Mouse (Mus musculus) kidney, postnatal 25 days (tissue): ENCODE measurements around the gene Asna1.

Source experiments
- DNase-seq, 2 experiments: peaks; one replicate each; pipeline ENCODE4 v3.0.0; 2021; ENCODE audit warnings: mixed read lengths in 2 of 2

Gene Asna1

GRCm38 (mm10) chr8:84989311-84989731 is 35.8 kb downstream of the Asna1 start:
- DNase-seq: peak; percentile 92 to 96

DNA sequence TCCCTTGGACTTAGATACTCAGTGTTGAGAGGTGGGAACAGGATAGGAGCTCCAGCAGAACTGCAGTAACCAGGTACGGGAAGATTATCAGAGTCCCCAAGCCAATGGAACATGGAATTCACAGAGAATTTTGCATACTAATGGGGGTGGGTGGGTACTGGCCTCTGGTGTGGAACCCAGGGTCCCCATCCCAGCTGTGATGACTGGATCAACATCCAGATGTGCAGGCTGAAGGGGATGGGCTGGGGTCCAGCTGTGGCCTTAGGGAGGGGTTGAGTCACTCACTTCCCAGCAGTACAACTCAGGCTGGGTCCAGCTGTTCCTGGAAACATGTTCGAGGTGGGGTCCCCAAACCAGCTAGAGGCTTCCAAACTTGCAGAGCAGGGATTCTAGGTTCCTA is 37.2 kb downstream of the Asna1 start:
- no peak for DNase-seq

DNA sequence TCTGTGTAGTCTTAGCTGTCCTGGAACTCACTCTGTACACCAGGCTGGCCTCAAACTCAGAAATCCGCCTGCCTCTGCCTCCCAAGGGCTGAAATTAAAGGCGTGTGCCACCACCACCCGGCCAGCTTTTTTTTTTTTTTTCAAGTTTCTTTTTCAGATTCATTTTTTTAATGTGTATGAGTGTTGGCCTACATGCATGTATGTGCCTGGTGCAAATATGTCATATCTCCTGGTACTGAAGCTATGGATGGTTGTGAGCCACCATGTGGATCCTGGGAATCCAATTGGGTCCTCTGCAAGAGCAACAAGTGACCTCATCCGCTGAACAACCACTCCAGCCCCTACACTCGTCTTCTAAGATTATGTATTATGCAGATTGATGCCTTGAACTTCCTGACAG is 37.7 kb downstream of the Asna1 start:
- DNase-seq: no peak

DNA sequence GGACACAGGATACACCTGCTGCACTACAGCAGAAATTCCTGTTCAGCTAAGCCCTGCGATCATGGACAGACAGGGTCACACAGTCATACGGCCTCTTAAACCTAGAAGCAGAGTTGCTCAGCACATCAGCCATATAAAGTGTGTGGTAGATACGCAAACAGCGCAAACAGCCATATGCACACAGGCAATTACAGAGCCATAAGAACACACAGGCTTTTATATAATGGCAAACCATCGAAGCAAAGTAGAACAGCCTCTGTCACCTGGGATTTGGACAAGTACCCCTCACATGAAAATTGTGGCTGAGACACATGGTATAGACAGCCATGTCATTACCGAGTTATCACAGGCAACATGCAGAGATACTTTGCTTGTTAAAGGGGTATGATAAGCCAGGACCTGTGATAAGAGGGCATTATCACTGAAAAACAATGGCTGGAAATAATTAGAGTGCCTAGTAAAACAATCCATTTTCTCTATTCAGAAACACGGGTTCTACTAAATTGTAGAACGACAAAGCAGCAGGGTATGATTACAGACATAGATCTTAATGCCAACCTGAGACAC is 38.6 kb downstream of the Asna1 start:
- no peak for DNase-seq

- peak; percentile 97 to 98 for DNase-seq
Measured at GRCm38 (mm10) chr8:84985684-84986378, 39.2 kb downstream of the Asna1 start.

DNA sequence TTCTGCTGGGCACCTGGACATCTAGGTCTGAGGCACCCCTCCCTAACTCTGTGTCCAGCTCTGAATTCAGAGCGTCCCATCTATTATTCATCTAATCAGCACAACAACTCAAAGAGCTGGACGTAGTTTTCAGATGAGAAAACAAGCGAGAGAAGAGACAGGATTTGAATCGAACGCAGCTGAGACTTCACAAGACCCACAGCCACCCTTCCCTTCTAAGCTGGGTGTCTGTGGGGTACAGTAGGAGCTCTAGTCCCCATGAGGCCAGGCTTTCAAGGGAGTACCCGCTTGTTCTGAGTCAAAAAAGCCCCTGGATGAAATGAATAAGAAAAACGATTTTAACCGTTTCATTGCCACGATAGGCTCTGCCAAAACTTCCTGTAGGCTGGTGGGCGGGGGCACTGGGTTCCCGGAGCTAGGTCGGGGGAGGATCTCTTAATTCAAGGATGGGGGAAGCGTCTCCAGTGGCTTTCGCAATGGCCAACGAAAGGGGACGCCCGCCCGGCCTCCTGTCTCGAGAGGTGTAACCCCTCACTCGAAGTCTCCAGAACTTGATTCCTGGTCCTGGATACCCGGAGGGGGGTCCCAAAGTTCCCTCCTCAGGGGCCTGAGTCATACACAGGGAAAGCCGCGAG is 39.9 kb downstream of the Asna1 start:
- peak in 1 of 2 experiments; percentile 22 for DNase-seq

GRCm38 (mm10) chr8:84984294-84985048 is 40.6 kb downstream of the Asna1 start:
- DNase-seq: peak; percentile 70 to 91

GRCm38 (mm10) chr8:84982499-84983011 is 42.5 kb downstream of the Asna1 start:
- no peak for DNase-seq

- DNase-seq: peak; percentile 58 to 84
Measured at GRCm38 (mm10) chr8:84981644-84982498, 43.2 kb downstream of the Asna1 start.

- peak; percentile 98 for DNase-seq
Measured at GRCm38 (mm10) chr8:84980622-84981358, 44.3 kb downstream of the Asna1 start.

GRCm38 (mm10) chr8:84979599-84980421 is 45.3 kb downstream of the Asna1 start:
- DNase-seq: peak; percentile 95 to 98

DNA sequence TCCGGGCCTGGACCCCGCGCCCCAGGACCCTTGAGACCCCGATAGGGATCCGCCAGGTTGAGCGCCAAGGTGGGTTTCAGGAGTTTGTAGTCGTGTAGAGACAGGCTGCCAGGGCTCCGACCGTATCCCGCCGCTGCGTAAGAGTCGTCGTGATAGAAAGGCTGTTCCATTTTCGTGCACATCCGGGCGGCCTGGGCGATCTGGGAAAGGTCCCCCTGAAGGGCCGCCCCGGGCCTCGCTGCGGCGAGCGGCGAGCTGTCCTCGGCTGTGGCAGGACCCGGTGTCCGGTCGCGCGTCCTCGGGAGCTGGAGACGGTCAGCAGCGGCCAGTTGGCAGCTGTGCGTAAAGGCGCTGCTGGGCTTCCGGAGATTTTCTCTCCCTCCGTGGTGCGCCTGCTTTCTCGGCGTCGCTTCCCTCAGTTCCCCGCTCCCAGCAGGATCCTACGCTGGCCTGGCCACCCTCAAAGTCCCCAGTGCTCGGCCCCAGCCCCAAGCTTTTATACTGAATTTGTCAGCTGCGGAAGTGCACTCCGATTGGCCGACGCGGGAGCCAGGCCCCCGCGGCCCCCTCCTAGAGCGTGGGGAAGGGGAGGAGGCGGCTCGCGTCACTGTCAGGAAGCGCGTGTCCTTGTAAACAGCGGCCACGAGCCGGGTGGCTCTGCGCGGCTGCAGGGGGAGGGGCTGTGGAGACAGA is 46.7 kb downstream of the Asna1 start, which contains the start of gene Junb:
Gene Junb, minus strand, starts transcription at position 471 of the 693 bp plus-strand sequence.
- peak; percentile 94 to 98 for DNase-seq

GRCm38 (mm10) chr8:84977435-84978247 is 47.4 kb downstream of the Asna1 start:
- DNase-seq: peak; percentile 64 to 84

DNA sequence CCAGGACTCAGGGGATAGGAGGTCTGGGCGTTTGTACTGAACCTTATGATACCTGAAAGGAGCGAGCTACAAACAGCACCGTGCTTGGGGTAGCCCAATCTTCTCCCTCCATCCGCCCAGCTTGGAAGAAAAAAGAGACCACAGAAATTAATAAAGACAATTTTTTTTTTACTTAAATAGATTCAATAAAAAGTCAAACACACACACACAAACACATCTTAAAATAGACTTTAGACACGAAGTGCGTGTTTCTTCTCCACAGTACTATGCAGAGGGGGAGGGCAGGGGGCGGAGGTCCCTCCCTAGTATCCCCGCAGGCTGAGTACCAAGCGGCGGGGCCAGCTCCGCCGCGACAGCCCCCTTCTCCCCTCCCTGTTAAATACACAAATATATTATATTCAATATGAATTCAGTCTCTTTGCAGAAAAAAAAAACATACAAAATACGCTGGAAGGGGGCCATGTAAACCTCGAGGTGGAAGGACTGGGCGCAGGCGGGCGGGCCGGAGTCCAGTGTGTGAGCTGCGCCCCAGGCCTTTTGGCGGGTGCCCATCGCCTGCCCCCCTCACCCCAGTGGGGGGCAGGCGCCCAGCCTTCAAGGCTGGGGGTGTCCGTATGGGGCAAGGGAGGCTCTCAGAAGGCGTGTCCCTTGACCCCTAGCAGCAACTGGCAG is 48.2 kb downstream of the Asna1 start:
- no peak for DNase-seq

DNA sequence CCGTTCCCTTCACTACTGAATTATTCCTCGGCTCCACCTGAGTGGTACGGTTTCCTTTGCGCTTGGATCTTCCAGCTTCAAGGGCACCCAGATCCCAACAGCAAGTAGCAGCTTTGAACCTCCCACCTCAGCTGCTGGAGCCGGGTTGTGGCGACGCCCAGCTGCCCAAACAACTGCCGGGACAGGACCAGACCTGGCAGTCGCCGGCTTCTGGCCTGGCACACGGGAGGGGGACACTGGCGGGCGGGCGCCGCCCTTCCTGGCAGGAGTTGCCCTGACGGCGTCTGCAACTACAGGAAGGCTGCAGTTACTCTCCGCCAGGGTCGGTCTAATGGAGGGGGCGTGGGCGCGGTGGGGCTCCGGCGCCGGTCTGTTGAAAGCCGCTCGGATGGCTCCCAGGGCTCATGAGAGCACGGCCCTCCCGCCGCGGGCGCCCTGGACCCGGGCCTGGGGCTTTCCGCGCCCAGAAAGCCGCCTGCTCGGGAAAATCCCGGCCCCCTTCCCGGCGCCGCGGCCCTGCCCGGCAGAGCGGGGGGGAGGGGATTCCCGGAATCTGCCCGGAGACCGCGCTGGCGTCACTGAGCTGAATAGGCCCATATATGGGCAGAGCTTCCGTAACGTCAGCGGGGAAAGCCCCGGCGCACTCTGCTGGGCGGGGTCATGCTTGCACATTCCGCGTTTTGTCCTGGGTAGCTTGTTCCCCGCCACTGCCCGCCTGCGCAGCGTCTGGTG is 48.9 kb downstream of the Asna1 start:
- peak; percentile 97 for DNase-seq

DNA sequence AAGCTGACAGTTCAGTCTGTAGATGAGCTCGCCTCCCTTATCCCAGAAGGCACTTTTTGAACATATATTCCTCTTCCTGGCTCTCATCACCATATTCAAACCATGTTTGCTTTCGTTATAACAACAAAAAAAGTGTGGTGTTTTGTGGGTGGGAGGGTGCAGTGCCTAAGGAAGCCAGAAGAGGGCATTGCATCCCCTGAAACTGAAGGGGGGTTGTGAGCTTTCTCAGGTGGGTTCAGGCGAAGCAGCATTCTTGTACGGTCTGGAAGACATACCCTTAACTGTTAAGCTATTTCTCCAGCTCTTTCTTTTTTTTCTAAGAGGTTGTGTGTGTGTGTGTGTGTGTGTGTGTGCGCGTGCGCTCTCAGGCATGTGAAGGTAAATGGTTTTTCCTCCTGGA is 49.6 kb downstream of the Asna1 start:
- peak; percentile 72 to 75 for DNase-seq

DNA sequence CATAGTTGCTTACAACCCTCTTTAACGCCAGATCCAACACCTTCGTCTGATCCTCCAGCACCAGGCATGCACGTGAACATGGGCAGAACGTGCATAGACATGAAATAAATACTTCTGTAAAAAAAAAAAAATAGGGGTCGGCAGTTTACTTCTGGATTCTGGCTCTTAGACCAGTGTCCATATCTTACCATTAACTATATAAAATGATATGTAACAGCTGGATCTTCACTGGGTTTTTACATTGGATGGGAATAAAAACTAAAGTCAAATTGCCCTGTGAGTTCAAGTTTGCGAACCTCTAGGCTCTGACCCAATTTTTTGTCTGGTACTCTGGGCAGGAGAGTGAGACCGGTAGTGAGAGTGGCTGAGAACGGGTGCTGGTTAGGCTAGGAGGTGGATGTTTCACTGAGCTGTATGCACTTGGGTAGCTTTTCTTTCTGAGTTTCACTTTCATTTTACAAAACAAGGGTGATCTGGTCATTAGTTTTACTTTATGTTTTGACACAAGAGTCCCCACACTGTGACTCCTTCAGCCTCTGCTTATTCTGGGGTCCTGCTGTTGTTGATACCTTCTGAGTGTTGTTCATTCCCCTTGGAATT is 50.4 kb downstream of the Asna1 start:
- no peak for DNase-seq
